Mouse (Mus musculus) monocyte, adult 2 months (primary cell): ENCODE measurements around the gene Trpm1.
A peak's percentile ranks its signal among the peaks of the same experiment; 100 is the strongest.

ENCODE experiments used
- DNase-seq, 2 experiments: peaks; one replicate each; pipeline ENCODE4 v3.0.0; 2022; ENCODE audit warnings: low spot score in 2 of 2, low read depth in 1 of 2

Gene Trpm1

GRCm38 (mm10) chr7:64231001-64231400 is 77.4 kb downstream of the Trpm1 start:
- DNase-seq: no peak

- DNase-seq: no peak
Observed at GRCm38 (mm10) chr7:64231996-64232395, 78.4 kb downstream of the Trpm1 start.

- DNase-seq: no peak
Observed at GRCm38 (mm10) chr7:64234310-64234820, 80.7 kb downstream of the Trpm1 start.

GRCm38 (mm10) chr7:64236521-64236920 is 82.9 kb downstream of the Trpm1 start:
- no peak for DNase-seq

- DNase-seq: no peak
Observed at GRCm38 (mm10) chr7:64237747-64238146, 84.1 kb downstream of the Trpm1 start.

- DNase-seq: no peak
Observed at GRCm38 (mm10) chr7:64238410-64239086, 84.9 kb downstream of the Trpm1 start.

GRCm38 (mm10) chr7:64239138-64239805 is 85.6 kb downstream of the Trpm1 start:
- DNase-seq: no peak

GRCm38 (mm10) chr7:64239806-64240315 is 86.2 kb downstream of the Trpm1 start:
- no peak for DNase-seq

GRCm38 (mm10) chr7:64242424-64242823 is 88.8 kb downstream of the Trpm1 start:
- DNase-seq: no peak

GRCm38 (mm10) chr7:64244371-64244770 is 90.7 kb downstream of the Trpm1 start:
- no peak for DNase-seq

- DNase-seq: no peak
Observed at GRCm38 (mm10) chr7:64246713-64247112, 93.1 kb downstream of the Trpm1 start.

GRCm38 (mm10) chr7:64248352-64248751 is 94.7 kb downstream of the Trpm1 start:
- DNase-seq: no peak

- no peak for DNase-seq
Observed at GRCm38 (mm10) chr7:64249715-64250114, 96.1 kb downstream of the Trpm1 start.

- no peak for DNase-seq
Observed at GRCm38 (mm10) chr7:64250417-64250816, 96.8 kb downstream of the Trpm1 start.

- DNase-seq: no peak
Observed at GRCm38 (mm10) chr7:64253736-64254135, 100.1 kb downstream of the Trpm1 start.

GRCm38 (mm10) chr7:64265502-64266279 is 112.1 kb downstream of the Trpm1 start:
- no peak for DNase-seq

- no peak for DNase-seq
Observed at GRCm38 (mm10) chr7:64266587-64266986, 113.0 kb downstream of the Trpm1 start.

- no peak for DNase-seq
Observed at GRCm38 (mm10) chr7:64271926-64272325, 118.3 kb downstream of the Trpm1 start.

GRCm38 (mm10) chr7:64275518-64275917 is 121.9 kb downstream of the Trpm1 start:
- no peak for DNase-seq

GRCm38 (mm10) chr7:64276921-64277320 is 123.3 kb downstream of the Trpm1 start:
- no peak for DNase-seq

GRCm38 (mm10) chr7:64278526-64278925 is 124.9 kb downstream of the Trpm1 start:
- no peak for DNase-seq

- DNase-seq: peak; percentile 42 to 62
Observed at GRCm38 (mm10) chr7:64279548-64279947, 125.9 kb downstream of the Trpm1 start.
